Mouse (Mus musculus) left cerebral cortex, postnatal 4 days (tissue): ENCODE measurements at regions not wholly inside any gene's neighbourhood (a gene's known extent, or its start where the extent isn't known, plus 50 kb on each side); places are given as distances from the start of the nearest gene placed in this dataset.
"Not testable (repeated sequence)": the region's sequence is repeated elsewhere in the genome, so short reads cannot be mapped to it uniquely, and the experiment has no call there.

ENCODE experiments used
- DNase-seq: peaks from one replicate; pipeline ENCODE4 v3.0.0-alpha.2; 2022
- intact Hi-C: fragments of 180-260 bp; cut with DNase I; formaldehyde crosslinking; loops from one replicate; pipeline ENCODE4 v1.15.1; 2025

DNA sequence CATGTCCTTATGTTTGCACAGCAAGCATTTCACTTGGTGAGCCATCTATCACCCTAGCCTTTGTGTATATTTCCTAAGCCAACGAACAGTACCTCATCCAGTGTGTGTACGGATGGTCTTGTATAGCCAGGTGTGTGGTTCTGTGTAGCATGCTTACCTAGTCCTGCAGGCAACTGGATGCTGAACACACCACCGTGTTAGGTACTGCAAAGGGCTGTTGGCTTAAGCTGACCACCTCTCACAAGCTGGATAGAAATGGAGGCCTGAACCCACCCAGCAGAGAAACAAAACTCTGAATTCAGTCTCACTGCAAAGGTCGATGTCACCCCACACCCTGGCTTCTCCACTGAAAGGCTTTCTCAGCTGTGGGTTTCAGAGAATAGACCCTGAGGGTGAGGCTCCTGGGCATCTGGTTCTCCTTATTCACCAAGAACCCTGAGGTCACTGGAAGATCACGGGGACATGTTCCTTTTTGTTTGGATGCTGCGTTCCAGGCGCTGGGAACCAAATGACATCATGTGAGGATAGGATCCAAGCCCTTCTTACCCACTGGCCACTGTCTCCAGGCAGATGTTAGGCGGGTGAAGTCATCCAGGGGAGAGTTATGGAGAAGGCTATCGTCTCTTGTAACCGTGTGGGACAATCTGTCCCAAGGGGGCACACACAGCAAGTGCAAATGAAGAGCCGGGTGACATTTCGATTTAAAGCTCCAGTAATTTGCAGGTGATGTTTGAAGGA lies 161.8 kb downstream of the Tomm20 start:
- DNase-seq, result no peak
- intact Hi-C loops, result no loop called here

- DNase-seq, result no peak
- intact Hi-C loops, result no loop called here
Observed at GRCm38 (mm10) chr8:126778673-126779072, 167.0 kb downstream of the Tomm20 start.

GRCm38 (mm10) chr8:126778131-126778530 lies 167.5 kb downstream of the Tomm20 start:
- intact Hi-C loops, result no loop called here
- no peak for DNase-seq

DNA sequence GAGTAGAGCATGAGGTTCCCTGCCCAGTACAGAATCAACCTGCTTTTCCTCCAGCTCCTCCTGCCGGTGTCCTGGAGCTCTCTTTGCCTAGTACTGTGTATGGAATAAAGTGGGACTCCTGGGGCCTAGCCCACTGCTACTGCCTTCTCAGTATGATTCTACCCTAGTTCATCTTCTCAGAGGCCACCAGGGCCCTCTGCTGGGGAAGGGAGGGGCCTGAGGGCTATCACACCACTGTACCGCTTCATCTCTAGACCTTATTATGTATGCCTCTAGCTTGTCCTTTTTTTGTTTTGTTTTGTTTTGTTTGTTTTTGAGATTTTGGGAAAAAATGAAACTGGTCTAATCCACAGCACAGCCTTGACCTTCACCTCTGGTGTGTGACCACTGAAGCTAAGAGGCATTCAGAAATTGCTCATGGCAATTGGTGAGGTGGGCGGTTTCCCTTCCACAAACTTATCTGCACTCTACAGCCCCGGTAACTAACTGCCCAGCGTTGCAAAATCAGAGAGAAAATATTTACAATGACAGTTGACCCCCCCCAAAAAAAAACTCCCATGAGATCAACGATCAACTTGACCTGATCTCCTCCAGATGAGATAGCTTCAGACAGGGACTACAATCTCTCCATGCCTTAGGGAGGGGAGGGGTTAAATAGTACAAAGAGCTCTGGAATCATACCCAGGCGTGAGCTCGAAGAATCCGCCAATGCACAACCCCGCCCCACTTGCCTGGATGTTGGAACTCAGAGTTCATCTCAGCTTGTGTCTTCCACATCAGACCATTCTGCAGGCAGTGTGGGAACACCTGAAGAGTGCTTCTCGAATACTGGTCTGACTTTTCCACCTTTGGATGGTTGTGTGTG lies 168.8 kb downstream of the Tomm20 start:
- intact Hi-C loops, result no loop called here

DNA sequence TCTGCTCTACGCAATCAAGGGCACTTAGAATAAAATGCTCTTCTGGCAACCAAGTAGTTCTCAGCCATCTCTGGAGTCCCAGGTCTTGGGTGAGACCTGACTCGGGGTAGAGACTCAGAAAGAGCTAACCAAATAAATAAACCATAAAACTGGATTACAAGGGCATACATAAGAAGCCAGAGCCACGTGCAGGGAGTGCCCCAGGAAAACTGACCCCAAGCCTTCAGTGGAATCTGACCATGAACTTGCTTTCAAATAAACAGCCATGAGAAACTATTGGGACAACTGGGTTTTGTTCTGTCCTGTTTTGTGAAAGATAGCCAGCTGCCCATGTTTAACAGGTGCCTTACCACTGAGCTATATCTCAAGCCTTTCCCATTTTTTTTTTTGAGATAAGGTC lies 170.3 kb downstream of the Tomm20 start:
- intact Hi-C loops, result no loop called here
- DNase-seq, result no peak

More for the DNA sequence above, 168.8 kb downstream of the Tomm20 start:
- no peak for DNase-seq

DNA sequence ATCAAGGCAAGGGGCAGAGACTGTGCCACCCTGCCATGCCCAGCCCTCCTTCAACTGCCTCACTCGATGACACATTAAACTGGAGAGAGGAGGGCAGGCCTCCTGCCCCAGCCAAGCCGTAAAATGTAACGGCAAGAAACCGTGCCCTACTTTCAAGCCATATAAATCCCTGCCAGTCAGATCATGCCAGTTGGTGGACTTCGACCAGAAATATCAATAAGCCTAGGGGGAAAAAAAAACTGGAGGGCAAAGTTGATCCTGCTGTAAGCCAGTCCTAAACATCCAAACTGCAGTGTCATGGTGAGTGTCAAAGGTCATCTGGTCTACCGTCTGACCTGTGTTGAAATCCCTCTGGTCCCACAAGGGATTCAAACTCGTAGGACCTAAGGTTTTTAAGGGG lies 170.8 kb downstream of the Tomm20 start:
- intact Hi-C loops, result no loop called here
- DNase-seq, result no peak

DNA sequence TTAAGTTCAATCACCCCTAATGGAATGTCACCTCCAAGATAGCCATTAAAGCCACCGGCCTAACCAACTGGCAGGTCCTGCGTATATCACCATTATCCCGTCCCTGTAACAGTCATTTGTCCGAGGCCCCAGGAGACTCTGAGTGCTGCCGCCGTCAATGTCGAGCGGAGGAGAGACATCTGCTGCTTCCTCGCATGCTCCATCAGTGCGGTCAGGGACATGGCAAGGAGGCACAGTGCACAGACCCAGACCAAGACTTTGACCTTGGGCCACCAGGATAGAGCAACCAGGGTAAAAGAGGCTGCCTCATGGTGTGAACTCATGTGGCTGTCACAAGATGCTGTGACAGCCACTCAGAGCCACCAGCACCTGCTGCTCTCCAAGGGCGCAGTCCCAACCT lies 172.9 kb downstream of the Tomm20 start:
- DNase-seq, result peak; percentile 21
- intact Hi-C loops, result no loop called here

GRCm38 (mm10) chr8:126772194-126772593 lies 173.4 kb downstream of the Tomm20 start:
- no peak for DNase-seq
- intact Hi-C loops, result no loop called here

GRCm38 (mm10) chr8:126770374-126770773 lies 175.3 kb downstream of the Tomm20 start:
- intact Hi-C loops, DNase-seq: not testable (repeated sequence)

- no peak for DNase-seq
- intact Hi-C loops, result no loop called here
Observed at GRCm38 (mm10) chr8:126768142-126768541, 174.4 kb upstream of the Irf2bp2 start.

GRCm38 (mm10) chr8:126767341-126767740 lies 173.6 kb upstream of the Irf2bp2 start:
- DNase-seq, result no peak
- intact Hi-C loops, result no loop called here

DNA sequence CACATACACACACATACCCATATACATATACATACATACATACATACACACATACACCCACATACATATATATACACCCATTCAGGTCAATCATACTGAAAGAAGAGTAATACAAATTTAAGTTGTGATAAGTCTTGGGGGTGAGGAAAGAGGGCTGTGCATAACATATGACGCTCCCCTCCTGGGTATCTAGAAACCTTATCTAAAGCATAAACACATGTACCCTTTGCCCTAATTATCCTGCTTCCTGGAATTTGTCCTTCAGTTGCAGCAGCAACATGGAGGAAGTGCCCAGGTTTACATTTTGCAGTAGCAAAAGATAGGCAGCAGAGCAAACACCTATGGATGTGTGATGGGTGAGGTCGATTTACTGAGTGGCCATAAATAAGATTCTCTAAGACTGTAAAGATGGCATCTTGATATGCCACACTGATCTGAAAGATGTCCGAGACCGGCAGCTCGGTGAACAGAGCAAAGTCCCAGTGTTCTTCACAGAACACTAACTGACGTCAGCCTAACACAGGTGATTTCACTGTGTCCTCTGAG lies 172.0 kb upstream of the Irf2bp2 start:
- intact Hi-C loops, result no loop called here

DNA sequence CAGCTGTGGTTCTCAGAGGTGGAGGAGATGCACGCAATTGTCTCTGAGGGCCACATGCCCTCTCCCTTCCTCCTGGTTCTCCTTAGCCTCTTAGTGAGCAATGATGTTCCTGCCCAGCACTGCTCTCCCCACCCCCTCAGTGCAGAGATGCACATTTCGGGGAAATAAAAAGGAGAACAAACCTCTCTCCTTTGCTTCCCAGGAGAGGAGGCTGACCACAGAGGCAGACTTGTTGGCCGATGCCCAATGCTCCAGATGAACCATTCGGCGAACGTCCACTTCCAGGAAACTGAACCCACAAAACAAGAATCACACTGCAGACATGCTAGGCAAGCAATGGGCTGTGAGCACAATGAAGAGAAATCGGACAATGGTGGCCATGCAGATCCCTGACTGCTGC lies 169.8 kb upstream of the Irf2bp2 start:
- intact Hi-C loops, result no loop called here
- no peak for DNase-seq

More for the DNA sequence above, 172.0 kb upstream of the Irf2bp2 start:
- DNase-seq, result no peak

DNA sequence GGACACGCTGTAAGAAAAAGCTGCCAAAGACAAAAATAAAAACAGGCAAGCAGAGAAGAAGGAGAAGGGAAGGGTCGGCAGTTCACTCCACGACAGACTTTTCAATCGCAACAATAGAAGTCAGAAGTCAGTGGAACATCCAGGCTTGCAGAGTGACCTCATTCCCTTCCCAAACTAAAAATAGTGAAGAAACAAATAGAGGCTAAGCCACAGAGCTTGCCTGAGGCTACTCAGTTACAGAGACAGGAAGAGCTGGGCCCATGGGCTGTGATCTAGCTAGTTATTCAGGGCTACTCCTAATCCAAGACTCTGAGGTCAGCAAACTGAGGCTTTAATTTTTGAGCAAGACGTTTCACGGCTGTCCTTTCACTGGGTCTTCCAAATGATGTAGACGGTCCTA lies 165.9 kb upstream of the Irf2bp2 start:
- DNase-seq, result no peak
- intact Hi-C loops, result loop anchor here (10.0 kb wide), 1 partner anchor 235 kb away; no protein-coding TSS in a partner anchor

DNA sequence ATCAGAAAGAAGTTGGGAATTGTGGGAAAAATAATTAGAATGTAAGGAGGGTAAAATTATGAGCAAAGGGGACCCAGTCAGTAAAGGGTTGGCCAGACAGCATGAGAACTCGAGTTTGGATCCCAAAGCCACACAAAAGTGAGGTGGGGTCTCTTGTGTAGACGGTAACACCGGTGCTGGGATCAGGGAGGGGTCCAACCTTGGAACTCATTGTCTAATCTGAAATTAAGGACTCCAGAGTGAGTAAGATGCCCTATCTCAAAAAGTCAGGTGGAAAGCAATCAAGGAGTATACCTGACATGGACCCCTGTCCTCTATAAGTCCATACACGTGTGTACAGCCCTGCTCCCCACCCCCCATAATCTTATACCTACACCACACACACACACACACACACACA lies 165.2 kb upstream of the Irf2bp2 start:
- intact Hi-C loops, result loop anchor here (10.0 kb wide), 1 partner anchor 234 kb away; no protein-coding TSS in a partner anchor
- DNase-seq, result no peak

DNA sequence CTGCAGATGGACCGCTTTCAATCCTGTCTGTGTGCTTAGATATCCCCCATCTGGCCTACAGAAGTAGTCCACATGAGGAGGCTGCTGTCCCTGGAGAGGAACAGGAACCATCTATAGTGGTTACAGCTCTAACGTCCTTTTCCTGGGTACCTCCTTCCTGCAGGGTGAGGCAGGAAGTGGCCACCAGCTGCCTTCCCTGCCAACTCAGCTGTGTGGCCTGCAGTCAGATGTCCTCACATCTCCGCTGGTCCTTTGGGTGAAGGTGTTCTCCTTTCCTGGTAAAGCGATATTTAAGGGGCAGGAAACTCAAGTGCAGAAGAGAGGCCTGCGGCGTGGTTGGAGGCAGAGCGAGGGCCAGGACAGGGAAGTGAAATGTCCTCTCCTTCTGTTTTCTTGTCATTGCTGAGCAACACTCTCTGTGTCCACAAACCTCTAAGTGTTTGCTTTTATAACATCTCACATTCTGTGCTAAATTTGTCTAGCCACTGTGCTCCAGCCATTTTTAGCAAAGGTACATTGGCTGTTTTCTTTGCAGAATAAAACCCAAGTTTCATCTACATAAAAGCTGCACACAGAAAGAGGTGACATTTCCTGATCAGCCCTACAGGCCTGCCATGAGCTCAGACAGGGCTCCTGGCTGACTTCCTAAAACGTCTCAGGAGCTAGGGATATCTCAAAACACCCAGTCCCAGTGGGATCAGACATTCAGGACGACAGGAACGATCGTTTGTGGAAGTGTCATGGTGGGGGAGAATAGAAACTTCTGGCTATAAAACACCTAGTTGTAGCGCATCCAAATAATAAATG lies 164.4 kb upstream of the Irf2bp2 start:
- no peak for DNase-seq
- intact Hi-C loops, result loop anchor here (10.0 kb wide), 1 partner anchor 233 kb away; no protein-coding TSS in a partner anchor

DNA sequence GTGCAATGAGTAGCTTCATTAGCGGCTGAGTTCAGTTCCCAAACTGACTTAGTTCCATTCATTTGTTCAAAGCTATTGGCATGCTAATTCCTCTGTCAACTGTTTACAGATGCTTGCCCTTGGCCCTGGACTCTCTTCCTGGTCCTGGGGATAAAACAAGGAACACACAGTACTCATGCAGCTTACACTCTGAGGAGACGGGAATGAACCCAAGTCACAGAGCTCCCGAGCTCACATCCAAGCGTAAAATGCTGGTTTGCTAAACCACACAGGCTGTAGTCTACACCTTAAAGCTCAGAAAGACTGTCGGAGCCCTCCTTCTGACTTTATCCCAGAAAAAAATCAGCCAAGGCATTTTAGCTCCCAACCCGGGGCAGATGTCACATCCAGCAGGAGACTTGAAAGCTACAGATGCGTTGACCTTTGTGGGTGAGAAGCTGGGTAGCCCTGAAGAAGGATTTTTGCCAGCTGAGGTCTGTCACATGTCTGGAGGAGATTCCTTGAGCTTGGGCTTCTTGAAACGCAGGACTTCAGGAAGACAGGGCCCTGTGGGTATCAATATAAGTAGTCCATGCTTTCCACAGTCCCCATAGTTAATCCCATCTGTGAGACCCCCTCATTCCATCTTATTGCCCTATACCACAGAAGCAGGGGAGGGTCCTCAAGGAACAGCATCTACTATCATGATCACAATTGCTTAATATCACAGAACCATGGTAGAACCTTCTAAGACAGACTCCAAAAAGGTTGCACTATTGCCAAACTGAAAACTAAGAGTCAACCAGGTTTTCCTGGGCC lies 162.7 kb upstream of the Irf2bp2 start:
- DNase-seq, result no peak
- intact Hi-C loops, result loop anchor here (10.0 kb wide), 1 partner anchor 232 kb away; no protein-coding TSS in a partner anchor

DNA sequence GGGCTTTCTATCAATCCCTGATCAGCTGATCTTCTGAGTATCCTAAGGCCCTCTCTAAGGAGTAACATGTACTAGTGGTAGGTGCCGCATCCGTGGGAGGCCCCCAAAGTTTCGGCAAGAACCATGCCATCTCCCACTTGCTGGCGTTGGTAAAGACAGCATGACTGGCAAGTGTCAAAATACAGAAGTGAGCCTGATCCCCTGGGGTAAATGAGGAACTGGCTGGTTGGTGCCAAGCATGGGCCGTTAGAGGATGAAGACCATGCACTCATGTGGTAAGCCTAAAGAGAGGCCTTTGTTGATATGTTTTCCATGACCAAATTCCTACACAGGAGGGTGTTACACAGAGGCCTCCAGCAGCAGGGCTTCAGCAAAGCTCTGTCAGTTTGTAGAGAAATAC lies 161.9 kb upstream of the Irf2bp2 start:
- no peak for DNase-seq
- intact Hi-C loops, result loop anchor here (10.0 kb wide), 1 partner anchor 231 kb away; no protein-coding TSS in a partner anchor

GRCm38 (mm10) chr8:126754361-126754809 lies 160.6 kb upstream of the Irf2bp2 start:
- DNase-seq, result peak; percentile 34
- intact Hi-C loops, result loop anchor here (10.0 kb wide), 1 partner anchor 230 kb away; no protein-coding TSS in a partner anchor
